Mouse (Mus musculus) G1E (cell line): ENCODE results near the gene Magi3.

Experiments used
- CTCF ChIP-seq: IDR thresholded peaks from 2 replicates; pipeline ENCODE4 v1.5.1; 2012; ENCODE audit warnings: low read depth, low read length, inconsistent platforms, mixed read lengths
- POLR2AphosphoS5 ChIP-seq: IDR thresholded peaks from 2 replicates; pipeline ENCODE4 v1.6.1; 2012; ENCODE audit warnings: low read depth, low read length, inconsistent platforms; ENCODE audit not compliant: insufficient replicate concordance

- no peak for TF ChIP-seq CTCF
- no peak for TF ChIP-seq POLR2AphosphoS5
Measured at GRCm38 (mm10) chr3:104032086-104032485, 188.1 kb downstream of the Magi3 start.
